Mouse (Mus musculus) intestine, embryonic 14.5 days (tissue): ENCODE data around the gene Zbtb22. TPM values are rescaled to one million over a fixed set of nuclear protein-coding genes. Genes with fewer than 3 reads are reported as not detected.
"Not testable (repeated sequence)": the region's sequence is repeated elsewhere in the genome, so short reads cannot be mapped to it uniquely, and the experiment has no call there.

Source experiments
- ATAC-seq: fragments of 200-750 bp; cut with Nextera tagmentation; replicated peaks from 2 replicates; pipeline ENCODE4 v1.8.0; 2017; ENCODE audit warnings: low read depth, moderate number of reproducible peaks, moderate TSS enrichment, moderate library complexity; ENCODE audit not compliant: low FRiP score, low TSS enrichment
- DNase-seq: peaks from one replicate; pipeline ENCODE4 v3.0.0-alpha.2; 2018; ENCODE audit warnings: low spot score
- H3K27ac ChIP-seq: fragments of 300-500 bp; sonication (generic); 2 replicates; pipeline ENCODE4 v1.5.1; 2014; ENCODE audit warnings: low read depth, mild to moderate bottlenecking, control low read depth
- H3K27me3 ChIP-seq: fragments of 300-500 bp; sonication (generic); replicated peaks from 2 replicates; pipeline ENCODE4 v1.6.1; 2014; ENCODE audit warnings: low read length, control low read depth; ENCODE audit not compliant: control insufficient read depth, insufficient read depth
- H3K36me3 ChIP-seq: fragments of 300-500 bp; sonication (generic); 2 replicates; pipeline ENCODE4 v1.6.1; 2014; ENCODE audit warnings: low read length, control low read depth; ENCODE audit not compliant: control insufficient read depth, insufficient read depth
- H3K4me1 ChIP-seq: fragments of 300-500 bp; sonication (generic); replicated peaks from 2 replicates; pipeline ENCODE4 v1.6.1; 2014; ENCODE audit warnings: low read length, control low read depth, mixed read lengths; ENCODE audit not compliant: control insufficient read depth, insufficient read depth
- H3K4me2 ChIP-seq: fragments of 300-500 bp; sonication (generic); 2 replicates; pipeline ENCODE4 v1.6.1; 2014; ENCODE audit warnings: low read length
- H3K4me3 ChIP-seq: fragments of 300-500 bp; sonication (generic); 2 replicates; pipeline ENCODE4 v1.5.1; 2014; ENCODE audit warnings: low read depth, low read length, control low read depth, mixed read lengths
- H3K9ac ChIP-seq: fragments of 300-500 bp; sonication (generic); 2 replicates; pipeline ENCODE4 v1.6.1; 2014; ENCODE audit warnings: mild to moderate bottlenecking, low read length
- H3K9me3 ChIP-seq: fragments of 300-500 bp; sonication (generic); 2 replicates; pipeline ENCODE4 v1.6.1; 2016; ENCODE audit warnings: low read length, control low read depth; ENCODE audit not compliant: control insufficient read depth
- WGBS: fragments of 180-500 bp; shearing (Covaris S2); extraction: QIAGEN DNeasy Blood & Tissue Kit; methylation state at CpG from one replicate; pipeline ENCODE4 v1.1.7; 2014; 5-methylcytosine and 5-hydroxymethylcytosine counted together
- polyA plus RNA-seq: library from polyadenylated mRNA; unstranded; fragments of >200 nt; fragmentation: Nextera tagmentation; extraction: Ambion mirVana; gene quantifications from 2 replicates; pipeline ENCODE4 v1.2.1, GENCODE M21; 2014

The Zbtb22 gene
- polyA plus RNA-seq, 1 experiment from 2014 or later = 9.8 TPM

DNA sequence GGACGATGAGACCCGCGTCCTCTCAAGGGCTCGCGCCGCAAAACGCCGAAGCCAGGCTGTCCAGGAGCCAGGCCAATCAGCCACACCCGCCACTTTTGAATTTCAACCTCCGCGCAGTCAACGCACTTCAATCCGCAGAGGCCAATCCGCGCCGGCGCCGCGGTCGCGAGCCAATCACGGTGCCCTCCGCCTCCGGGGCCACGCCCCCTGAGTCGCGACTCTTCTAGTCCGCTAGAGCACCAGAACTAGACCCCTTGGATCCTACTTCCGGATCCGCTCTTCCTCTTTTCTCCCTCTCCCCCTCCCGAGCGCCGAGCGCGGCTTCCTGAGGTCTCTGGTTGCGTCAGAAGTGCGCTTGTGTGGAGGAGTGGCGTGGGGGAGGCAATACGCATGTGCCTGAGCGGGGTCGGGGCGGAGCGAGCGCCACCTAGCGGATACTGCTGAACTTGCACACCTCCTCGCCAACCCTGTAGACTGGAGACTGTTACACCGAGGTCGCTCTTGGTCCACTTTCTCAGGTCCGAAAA is 25.1 kb upstream of the Zbtb22 start, which contains the start of gene Kifc1:
TSS of gene Kifc1 (minus strand) at position 129 of the 527 bp plus-strand sequence.
- Histone ChIP-seq H3K4me1 (peaks cover 9% of the 10 kb centered on the region), H3K9me3 (no peaks in the 10 kb centered on the region), H3K9ac (peak within 1 kb of the TSS; percentile 58), H3K36me3 (peaks cover 8% of the 10 kb centered on the region), H3K4me2 (peak within 1 kb of the TSS; percentile 56), H3K27me3 (no peaks in the 10 kb centered on the region), H3K4me3 (peak within 1 kb of the TSS; percentile 52), H3K27ac (peak within 1 kb of the TSS; percentile 47; the same call in 1 of the 2 replicates)
- WGBS = under 1% methylated on average over 49 of the region's 49 CpGs
- peak; percentile 98 for ATAC-seq
- DNase-seq = peak; percentile 99

DNA sequence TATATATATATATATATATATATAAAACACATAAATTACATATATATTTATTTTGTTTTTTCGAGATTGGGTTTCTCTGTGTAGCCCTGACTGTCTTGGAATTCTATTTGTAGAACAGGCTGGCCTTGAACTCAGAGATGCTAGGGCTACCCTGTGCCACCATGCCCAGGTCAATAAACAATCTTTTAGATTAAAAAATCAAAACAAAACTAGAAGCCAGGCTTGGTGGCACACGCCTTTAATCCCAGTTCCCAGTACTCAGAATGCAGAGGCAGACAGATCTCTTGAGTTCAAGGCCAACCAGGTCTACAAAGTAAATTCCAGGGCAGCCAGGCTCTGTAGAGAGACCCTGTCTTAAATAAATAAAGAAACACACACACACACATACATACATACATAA is 24.3 kb upstream of the Zbtb22 start:
- peaks cover under 1% of the 10 kb centered on the region for H3K36me3 ChIP-seq
- no peak for ATAC-seq
- no peaks in the 10 kb centered on the region for H3K27me3 ChIP-seq
- DNase-seq = no peak
- H3K4me3 ChIP-seq = no peak overlapping the region
- no peak overlapping the region for H3K27ac ChIP-seq
- no peak overlapping the region for H3K4me2 ChIP-seq
- H3K4me1 ChIP-seq = peaks cover 9% of the 10 kb centered on the region
- no peaks in the 10 kb centered on the region for H3K9me3 ChIP-seq
- H3K9ac ChIP-seq = no peak overlapping the region
- 72% methylated on average over 2 of the region's 2 CpGs for WGBS

DNA sequence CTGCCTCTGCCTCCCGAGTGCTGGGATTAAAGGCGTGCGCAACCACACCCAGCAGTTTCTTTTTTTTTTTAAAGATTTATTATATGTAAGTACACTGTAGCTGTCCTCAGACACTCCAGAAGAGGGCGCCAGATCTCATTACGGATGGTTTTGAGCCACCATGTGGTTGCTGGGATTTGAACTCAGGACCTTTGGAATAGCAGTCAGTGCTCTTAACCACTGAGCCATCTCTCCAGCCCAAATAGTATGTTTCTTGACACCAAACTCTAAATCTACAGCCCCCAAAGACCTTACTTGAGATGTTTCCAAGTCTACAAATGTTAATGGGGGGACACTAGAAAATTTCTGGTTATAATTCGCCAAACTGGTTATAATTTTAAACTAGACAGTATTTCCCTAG is 23.8 kb upstream of the Zbtb22 start:
- not testable (repeated sequence) for H3K9me3 ChIP-seq, ATAC-seq, DNase-seq, H3K4me1 ChIP-seq, H3K4me2 ChIP-seq, H3K27me3 ChIP-seq, H3K9ac ChIP-seq, H3K4me3 ChIP-seq, H3K36me3 ChIP-seq, H3K27ac ChIP-seq
- WGBS = 70% methylated on average over 6 of the region's 6 CpGs

DNA sequence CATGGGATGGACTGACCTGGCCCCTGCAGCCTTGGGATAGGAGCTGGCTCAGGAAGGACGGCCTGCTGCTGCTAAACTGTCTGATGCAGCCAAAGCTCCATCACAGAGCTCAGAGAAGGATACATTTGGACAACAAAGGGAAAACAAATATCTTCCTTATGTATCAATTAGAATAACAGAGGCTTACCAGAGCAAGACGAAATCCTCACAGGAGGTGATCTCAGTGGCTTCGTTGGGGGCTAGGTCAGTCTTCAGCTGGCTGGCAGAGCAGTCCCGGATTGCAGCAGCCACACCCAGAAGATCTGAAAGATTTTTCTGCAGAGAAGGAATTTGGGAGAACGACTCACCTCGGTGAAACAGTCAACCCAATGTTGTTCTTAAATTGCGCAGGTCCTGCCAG is 23.3 kb upstream of the Zbtb22 start:
- H3K9ac ChIP-seq = no peak overlapping the region
- H3K9me3 ChIP-seq = no peaks in the 10 kb centered on the region
- no peak overlapping the region for H3K27ac ChIP-seq
- peaks cover 9% of the 10 kb centered on the region for H3K4me1 ChIP-seq
- WGBS = 20% methylated on average over 7 of the region's 7 CpGs
- DNase-seq (no peak), ATAC-seq (no peak)
- no peak overlapping the region for H3K4me3 ChIP-seq
- no peak overlapping the region for H3K4me2 ChIP-seq
- H3K36me3 ChIP-seq = no peaks in the 10 kb centered on the region
- H3K27me3 ChIP-seq = no peaks in the 10 kb centered on the region

DNA sequence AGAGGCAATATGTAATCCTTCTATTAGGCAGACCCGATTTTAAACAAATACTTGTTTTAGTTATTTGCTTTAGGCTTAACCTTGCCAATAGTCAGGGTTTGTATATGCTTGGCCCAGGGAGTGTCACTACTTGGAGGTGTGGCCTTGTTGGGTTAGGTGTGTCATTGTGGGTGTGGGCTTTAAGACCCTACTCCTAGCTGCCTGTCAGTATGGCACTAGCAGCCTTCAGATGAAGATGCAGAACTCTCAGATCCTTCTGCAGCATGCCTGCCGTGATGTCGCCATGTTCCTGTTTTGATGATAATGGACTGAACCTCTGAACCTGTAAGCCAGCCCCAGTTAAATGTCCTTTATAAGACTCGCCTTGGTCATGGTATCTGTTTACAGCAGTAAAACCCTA is 22.7 kb upstream of the Zbtb22 start:
- H3K4me1 ChIP-seq, ATAC-seq, H3K36me3 ChIP-seq, H3K9ac ChIP-seq, H3K27me3 ChIP-seq, DNase-seq, H3K4me2 ChIP-seq, H3K4me3 ChIP-seq, H3K27ac ChIP-seq, H3K9me3 ChIP-seq: not testable (repeated sequence)
- 59% methylated on average over 4 of the region's 4 CpGs for WGBS

DNA sequence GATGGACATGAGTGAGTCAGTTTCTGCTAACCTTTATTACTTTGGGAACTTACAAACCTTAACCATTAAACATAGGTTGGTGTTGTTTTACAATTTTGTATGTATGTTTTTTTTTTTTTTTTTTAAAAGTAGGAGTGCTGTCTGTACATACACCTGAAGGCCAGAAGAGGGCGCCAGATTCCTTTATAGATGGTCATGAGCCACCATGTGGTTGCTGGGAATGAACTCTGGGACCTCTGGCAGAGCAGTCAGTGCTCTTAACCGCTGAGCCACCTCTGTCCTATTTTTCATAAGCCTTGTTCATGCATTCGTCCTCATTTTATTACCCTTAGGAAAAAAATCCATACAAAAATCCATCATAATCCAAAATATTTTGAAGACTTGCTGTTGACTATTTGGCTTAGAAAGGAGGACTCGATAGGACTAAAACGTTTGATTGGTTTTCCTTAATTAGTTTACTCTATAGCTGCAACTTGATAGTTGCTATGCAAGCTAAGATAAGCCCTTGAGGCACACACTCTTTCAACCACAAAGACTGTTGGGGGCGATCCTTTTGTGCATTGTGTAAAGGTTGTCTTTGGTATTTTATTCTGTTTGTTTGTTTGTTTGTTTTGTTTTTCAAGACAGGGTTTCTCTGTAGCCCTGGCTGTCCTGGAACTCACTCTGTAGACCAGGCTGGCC is 18.4 kb upstream of the Zbtb22 start:
- WGBS = 36% methylated on average over 6 of the region's 6 CpGs
- Histone ChIP-seq H3K9ac (no peak overlapping the region), H3K9me3 (no peaks in the 10 kb centered on the region), H3K27ac (no peak overlapping the region), H3K4me3 (no peak overlapping the region), H3K4me2 (no peak overlapping the region), H3K27me3 (no peaks in the 10 kb centered on the region), H3K4me1 (no peaks in the 10 kb centered on the region), H3K36me3 (no peaks in the 10 kb centered on the region)
- DNase-seq (no peak), ATAC-seq (no peak)

DNA sequence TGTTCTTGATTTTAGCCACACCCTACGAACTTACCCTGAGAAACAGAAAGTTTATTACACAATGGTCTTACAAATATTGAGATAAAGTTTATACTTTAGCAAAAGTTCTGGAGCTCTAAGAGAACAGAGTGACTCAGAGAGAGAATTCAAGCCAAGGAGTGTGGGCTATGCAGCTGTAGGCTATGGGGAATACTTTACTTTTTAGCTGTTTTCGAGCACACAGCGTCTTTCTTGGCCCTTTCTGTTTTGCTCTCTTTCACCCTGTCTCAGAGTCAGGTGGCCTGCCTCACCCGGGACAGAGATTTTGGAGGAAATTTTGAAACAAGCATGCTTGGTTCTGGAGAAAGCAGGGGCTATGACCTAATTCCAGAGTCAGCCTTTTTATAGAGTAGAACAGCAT is 17.5 kb upstream of the Zbtb22 start:
- not testable (repeated sequence) for H3K4me2 ChIP-seq, ATAC-seq, H3K36me3 ChIP-seq, DNase-seq, H3K9me3 ChIP-seq, H3K9ac ChIP-seq, H3K4me3 ChIP-seq, H3K4me1 ChIP-seq, H3K27ac ChIP-seq, H3K27me3 ChIP-seq
- WGBS = 83% methylated on average over 3 of the region's 4 CpGs

DNA sequence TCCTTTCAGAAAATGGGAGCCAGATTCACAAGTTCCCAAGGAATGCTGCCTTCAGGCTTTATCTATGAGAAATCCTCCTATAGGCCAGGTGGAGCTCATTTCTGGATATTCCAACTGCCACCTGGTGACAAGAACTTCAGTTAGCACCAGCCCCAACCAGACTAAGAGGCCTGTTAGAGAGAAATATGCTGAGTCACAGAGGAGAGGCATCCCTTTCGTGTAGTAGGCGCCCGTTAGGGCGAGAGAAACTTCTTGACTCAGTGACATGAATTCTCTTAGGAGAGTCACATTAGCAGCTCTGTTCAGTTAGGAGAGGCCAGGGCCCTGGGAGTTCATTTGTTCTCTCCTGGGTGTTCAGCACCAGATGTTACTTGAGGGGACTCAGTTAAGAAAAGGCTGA is 16.1 kb upstream of the Zbtb22 start:
- no peak overlapping the region for H3K9ac ChIP-seq
- H3K36me3 ChIP-seq = no peaks in the 10 kb centered on the region
- no peak for ATAC-seq
- no peaks in the 10 kb centered on the region for H3K9me3 ChIP-seq
- H3K4me1 ChIP-seq = no peaks in the 10 kb centered on the region
- H3K4me3 ChIP-seq = no peak overlapping the region
- H3K4me2 ChIP-seq = no peak overlapping the region
- DNase-seq = no peak
- no peak overlapping the region for H3K27ac ChIP-seq
- 90% methylated on average over 4 of the region's 4 CpGs for WGBS
- no peaks in the 10 kb centered on the region for H3K27me3 ChIP-seq
